Mouse (Mus musculus) C2C12 (cell line): ENCODE results near the gene B4galnt1. TPM values are rescaled to one million over a fixed set of nuclear protein-coding genes. Genes with fewer than 3 reads are reported as not detected.
A peak's percentile ranks its signal among the peaks of the same experiment; 100 is the strongest.

Experiments
- H3K27me3 ChIP-seq: one replicate; pipeline ENCODE4 v1.6.1; 2011; ENCODE audit not compliant: control insufficient read depth, insufficient read depth, insufficient read length
- H3K36me3 ChIP-seq: one replicate; pipeline ENCODE4 v1.6.1; 2011; ENCODE audit not compliant: control insufficient read depth, insufficient read depth
- H3K4me3 ChIP-seq: one replicate; pipeline ENCODE4 v1.5.1; 2011; ENCODE audit warnings: mild to moderate bottlenecking, control low read depth; ENCODE audit not compliant: poor library complexity, insufficient read depth, severe bottlenecking
- H3K79me2 ChIP-seq: one replicate; pipeline ENCODE4 v1.6.1; 2011; ENCODE audit not compliant: control insufficient read depth, insufficient read depth
- H3K79me3 ChIP-seq: one replicate; pipeline ENCODE4 v1.6.1; 2011; ENCODE audit warnings: low read depth, control low read depth
- H3ac ChIP-seq: one replicate; pipeline ENCODE3; 2011; ENCODE audit warnings: low read depth; ENCODE audit not compliant: control insufficient read depth, insufficient read length
- CEBPB ChIP-seq: IDR thresholded peaks from one replicate; pipeline ENCODE4 v1.6.1; 2011; ENCODE audit warnings: low read depth, mild to moderate bottlenecking, control low read depth, moderate library complexity
- CTCF ChIP-seq: IDR thresholded peaks from one replicate; pipeline ENCODE4 v1.5.1; 2011; ENCODE audit not compliant: control insufficient read depth, insufficient read depth, insufficient read length
- FOSL1 ChIP-seq: IDR thresholded peaks from one replicate; pipeline ENCODE4 v1.8.0; 2011; ENCODE audit warnings: mild to moderate bottlenecking, low read length; ENCODE audit not compliant: poor library complexity, insufficient read depth, severe bottlenecking
- MAX ChIP-seq: IDR thresholded peaks from one replicate; pipeline ENCODE4 v1.6.1; 2011; ENCODE audit warnings: mild to moderate bottlenecking, control low read depth
- MYOD1 ChIP-seq: IDR thresholded peaks from one replicate; pipeline ENCODE4 v1.6.1; 2011; ENCODE audit warnings: low read depth; ENCODE audit not compliant: control insufficient read depth, insufficient read length
- MYOG ChIP-seq: IDR thresholded peaks from one replicate; pipeline ENCODE4 v1.6.1; 2011; ENCODE audit not compliant: control insufficient read depth, insufficient read length; ENCODE audit errors: extremely low read depth
- USF1 ChIP-seq: IDR thresholded peaks from one replicate; pipeline ENCODE4 v1.6.1; 2011; ENCODE audit warnings: low read depth, mild to moderate bottlenecking, control low read depth, moderate library complexity
- polyA plus RNA-seq: library from polyadenylated mRNA; unstranded; fragments of >200 nt; fragmentation: generic; extraction: Trizol; gene quantifications from one replicate; pipeline ENCODE4 v1.2.1, GENCODE M21; 2012; ENCODE audit warnings: missing spikeins

The B4galnt1 gene
- polyA plus RNA-seq, 1 experiment = 23.8 TPM

- no peaks in the 10 kb centered on the region for H3K79me3 ChIP-seq
- no peak for TF ChIP-seq CTCF
- TF ChIP-seq MYOG = no peak
- TF ChIP-seq FOSL1 = no peak
- no peak for TF ChIP-seq MAX
- peak; percentile 58 for TF ChIP-seq USF1
- TF ChIP-seq MYOD1 = no peak
- TF ChIP-seq CEBPB = no peak
- H3K36me3 ChIP-seq = peaks cover 3% of the 10 kb centered on the region
- H3K27me3 ChIP-seq = no peaks in the 10 kb centered on the region
- no peaks in the 10 kb centered on the region for H3K79me2 ChIP-seq
- H3K4me3 ChIP-seq = no peak overlapping the region
- H3ac ChIP-seq = no peak overlapping the region
Measured at GRCm38 (mm10) chr10:127186451-127186850, 21.4 kb downstream of the B4galnt1 start.

- TF ChIP-seq USF1 (no peak), FOSL1 (no peak), MYOG (no peak), CTCF (no peak), CEBPB (no peak), MAX (no peak), MYOD1 (no peak)
- Histone ChIP-seq H3K4me3 (no peak overlapping the region), H3K79me3 (no peaks in the 10 kb centered on the region), H3K79me2 (no peaks in the 10 kb centered on the region), H3ac (no peak overlapping the region), H3K36me3 (peaks cover 3% of the 10 kb centered on the region), H3K27me3 (no peaks in the 10 kb centered on the region)
Measured at GRCm38 (mm10) chr10:127187371-127188078, 22.5 kb downstream of the B4galnt1 start.

- peaks cover 5% of the 10 kb centered on the region for H3K36me3 ChIP-seq
- no peaks in the 10 kb centered on the region for H3K79me2 ChIP-seq
- H3K27me3 ChIP-seq = no peaks in the 10 kb centered on the region
- H3ac ChIP-seq = peak overlapping the region; percentile 90
- H3K79me3 ChIP-seq = no peaks in the 10 kb centered on the region
- TF ChIP-seq USF1 (no peak), MYOG (no peak), MYOD1 (no peak), FOSL1 (no peak), CTCF (no peak), MAX (no peak), CEBPB (no peak)
- peak overlapping the region; percentile 40 for H3K4me3 ChIP-seq
Measured at GRCm38 (mm10) chr10:127188079-127188453, 23.0 kb downstream of the B4galnt1 start.

- no peaks in the 10 kb centered on the region for H3K79me3 ChIP-seq
- H3K4me3 ChIP-seq = peak overlapping the region; percentile 40
- H3K36me3 ChIP-seq = peaks cover 7% of the 10 kb centered on the region
- H3K79me2 ChIP-seq = no peaks in the 10 kb centered on the region
- H3ac ChIP-seq = peak overlapping the region; percentile 90
- H3K27me3 ChIP-seq = no peaks in the 10 kb centered on the region
- TF ChIP-seq FOSL1 (no peak), CTCF (no peak)
Measured at GRCm38 (mm10) chr10:127188465-127189115, 23.6 kb downstream of the B4galnt1 start.

- Histone ChIP-seq H3K4me3 (peak overlapping the region; percentile 40), H3K36me3 (peaks cover 7% of the 10 kb centered on the region), H3K79me3 (no peaks in the 10 kb centered on the region), H3K79me2 (peaks cover under 1% of the 10 kb centered on the region), H3ac (peak overlapping the region; percentile 90), H3K27me3 (no peaks in the 10 kb centered on the region)
- no peak for TF ChIP-seq MYOD1
- TF ChIP-seq FOSL1 = no peak
- no peak for TF ChIP-seq MYOG
- TF ChIP-seq MAX = no peak
- no peak for TF ChIP-seq CEBPB
- TF ChIP-seq USF1 = no peak
- TF ChIP-seq CTCF = no peak
Measured at GRCm38 (mm10) chr10:127189116-127189650, 24.2 kb downstream of the B4galnt1 start.
